Mouse (Mus musculus) forebrain, embryonic 13.5 days (tissue): ENCODE measurements around the gene Tal1. TPM values are rescaled to one million over a fixed set of nuclear protein-coding genes. Genes with fewer than 3 reads are reported as not detected.

Source experiments
- ATAC-seq: fragments of 200-750 bp; cut with Nextera tagmentation; 2 replicates; pipeline ENCODE4 v1.8.0; 2017
- H3K27ac ChIP-seq: fragments of 300-500 bp; sonication (generic); 2 replicates; pipeline ENCODE4 v1.5.1; 2015; ENCODE audit warnings: inconsistent platforms, mild to moderate bottlenecking, moderate library complexity
- H3K27me3 ChIP-seq: fragments of 300-500 bp; sonication (generic); 2 replicates; pipeline ENCODE4 v1.6.1; 2015; ENCODE audit warnings: mild to moderate bottlenecking, inconsistent platforms
- H3K36me3 ChIP-seq: fragments of 300-500 bp; sonication (generic); 2 replicates; pipeline ENCODE4 v1.6.1; 2015; ENCODE audit warnings: mild to moderate bottlenecking, inconsistent platforms; ENCODE audit not compliant: poor library complexity, severe bottlenecking
- H3K4me1 ChIP-seq: fragments of 300-500 bp; sonication (generic); 2 replicates; pipeline ENCODE4 v1.6.1; 2015; ENCODE audit warnings: inconsistent platforms
- H3K4me2 ChIP-seq: fragments of 300-500 bp; sonication (generic); 2 replicates; pipeline ENCODE4 v1.6.1; 2015; ENCODE audit warnings: inconsistent platforms, mild to moderate bottlenecking, moderate library complexity
- H3K4me3 ChIP-seq: fragments of 300-500 bp; sonication (generic); 2 replicates; pipeline ENCODE4 v1.5.1; 2015; ENCODE audit warnings: mild to moderate bottlenecking, inconsistent platforms
- H3K9ac ChIP-seq: fragments of 300-500 bp; sonication (generic); 2 replicates; pipeline ENCODE4 v1.6.1; 2015; ENCODE audit warnings: mild to moderate bottlenecking, inconsistent platforms
- H3K9me3 ChIP-seq: fragments of 300-500 bp; sonication (generic); replicated peaks from 2 replicates; pipeline ENCODE4 v1.6.1; 2016; ENCODE audit warnings: inconsistent platforms
- WGBS: fragments of 180-500 bp; shearing (Covaris S2); methylation state at CpG from one replicate; pipeline ENCODE4 v1.1.7; 2015; 5-methylcytosine and 5-hydroxymethylcytosine counted together
- polyA plus RNA-seq: library from polyadenylated mRNA; unstranded; fragments of >200 nt; fragmentation: Nextera tagmentation; extraction: Ambion mirVana; gene quantifications from 2 replicates; pipeline ENCODE4 v1.2.1, GENCODE M21; 2015

Tal1 gene
- 0.81 and 0.88 TPM in 2 replicates for polyA plus RNA-seq

DNA sequence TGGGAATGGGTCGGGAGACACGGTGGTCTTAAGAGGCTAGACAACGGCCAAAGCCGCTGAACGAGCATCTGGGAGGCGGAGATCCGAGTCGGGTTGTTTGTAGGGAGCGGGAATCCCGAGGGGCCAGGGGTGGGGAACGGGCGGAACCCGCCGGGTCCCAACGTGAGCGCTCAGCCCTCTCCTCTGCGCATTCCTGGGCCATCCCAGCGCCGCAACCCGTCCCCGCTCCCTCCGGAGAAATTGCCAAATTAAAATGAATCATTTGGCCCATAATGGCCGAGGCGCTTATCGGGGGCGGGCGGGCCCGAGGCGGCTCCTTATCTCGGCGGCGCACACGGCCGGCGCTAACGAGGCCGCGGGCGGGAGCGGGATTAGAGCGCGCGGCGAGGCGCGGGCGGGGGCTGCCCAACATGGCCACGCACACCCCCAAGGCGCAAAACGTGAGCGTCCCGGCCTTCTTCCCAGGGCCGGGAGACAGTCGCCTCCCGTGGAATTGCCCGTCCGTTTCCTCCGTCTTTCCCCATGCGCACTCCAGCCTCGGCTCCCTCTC lies at the start of gene Tal1:
Gene Tal1 (plus strand): TSS at position 56 of the 550 bp plus-strand sequence.
- Histone ChIP-seq H3K36me3 (no peaks in the 10 kb centered on the region), H3K27ac (no peak within 1 kb of the TSS), H3K27me3 (peaks cover 98% of the 10 kb centered on the region), H3K4me1 (peaks cover 20% of the 10 kb centered on the region), H3K4me2 (peak within 1 kb of the TSS; percentile 51), H3K9ac (peak within 1 kb of the TSS; percentile 30; the same call in 1 of the 2 replicates), H3K9me3 (no peaks in the 10 kb centered on the region), H3K4me3 (peak within 1 kb of the TSS; percentile 32)
- under 1% methylated on average over 52 of the region's 60 CpGs for WGBS
- ATAC-seq = peak; percentile 31; the same call in 1 of the 2 replicates

- Histone ChIP-seq H3K36me3 (peaks cover 55% of the 10 kb centered on the region), H3K4me3 (no peak overlapping the region), H3K27me3 (no peaks in the 10 kb centered on the region), H3K27ac (no peak overlapping the region), H3K9ac (no peak overlapping the region), H3K4me2 (no peak overlapping the region), H3K9me3 (no peaks in the 10 kb centered on the region), H3K4me1 (no peaks in the 10 kb centered on the region)
- ATAC-seq = no peak
- WGBS = 94% methylated on average over 3 of the region's 3 CpGs
Observed at GRCm38 (mm10) chr4:115014276-115014675, 42.0 kb upstream of the Tal1 start.

GRCm38 (mm10) chr4:115019997-115020396 lies 36.2 kb upstream of the Tal1 start:
- WGBS = 93% methylated on average over 3 of the region's 3 CpGs
- Histone ChIP-seq H3K9me3 (no peaks in the 10 kb centered on the region), H3K27ac (no peak overlapping the region), H3K4me2 (no peak overlapping the region), H3K4me3 (no peak overlapping the region), H3K36me3 (peaks cover 66% of the 10 kb centered on the region), H3K9ac (no peak overlapping the region), H3K27me3 (no peaks in the 10 kb centered on the region), H3K4me1 (no peaks in the 10 kb centered on the region)
- no peak for ATAC-seq

GRCm38 (mm10) chr4:115035043-115035442 lies 21.2 kb upstream of the Tal1 start:
- no peaks in the 10 kb centered on the region for H3K27me3 ChIP-seq
- H3K4me2 ChIP-seq = no peak overlapping the region
- 83% methylated on average over 6 of the region's 6 CpGs for WGBS
- no peak overlapping the region for H3K27ac ChIP-seq
- peaks cover 52% of the 10 kb centered on the region for H3K36me3 ChIP-seq
- no peak overlapping the region for H3K4me3 ChIP-seq
- H3K9ac ChIP-seq = no peak overlapping the region
- H3K4me1 ChIP-seq = no peaks in the 10 kb centered on the region
- H3K9me3 ChIP-seq = no peaks in the 10 kb centered on the region
- no peak for ATAC-seq

DNA sequence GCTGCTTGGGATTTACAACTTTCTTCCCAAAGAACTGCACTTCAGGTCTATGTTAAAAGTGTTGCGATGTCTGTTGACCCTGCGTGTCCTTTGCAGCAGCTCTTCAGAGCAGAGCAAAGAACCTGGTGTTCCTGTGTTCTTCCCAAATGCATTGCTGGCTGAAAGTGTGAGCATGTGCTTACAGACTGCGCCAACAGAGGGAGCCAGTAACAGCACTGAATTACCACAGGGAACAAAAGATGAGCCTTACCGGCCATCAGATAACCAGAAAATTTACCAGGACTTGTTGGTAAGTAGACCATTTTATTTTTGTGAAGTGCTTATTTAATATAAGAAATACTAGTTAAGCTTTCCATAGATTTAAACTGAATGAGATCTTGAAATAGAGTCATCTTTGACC lies 18.0 kb upstream of the Tal1 start:
- Histone ChIP-seq H3K27ac (no peak overlapping the region), H3K4me2 (no peak overlapping the region), H3K4me1 (no peaks in the 10 kb centered on the region), H3K27me3 (no peaks in the 10 kb centered on the region), H3K9me3 (no peaks in the 10 kb centered on the region), H3K36me3 (peaks cover 43% of the 10 kb centered on the region), H3K4me3 (no peak overlapping the region), H3K9ac (no peak overlapping the region)
- ATAC-seq = no peak
- 35% methylated on average over 4 of the region's 4 CpGs for WGBS

- WGBS = 84% methylated on average over 3 of the region's 3 CpGs
- Histone ChIP-seq H3K36me3 (peaks cover 27% of the 10 kb centered on the region), H3K27ac (no peak overlapping the region), H3K4me1 (no peaks in the 10 kb centered on the region), H3K4me2 (no peak overlapping the region), H3K9ac (no peak overlapping the region), H3K4me3 (no peak overlapping the region), H3K9me3 (no peaks in the 10 kb centered on the region), H3K27me3 (peaks cover 27% of the 10 kb centered on the region)
- no peak for ATAC-seq
Observed at GRCm38 (mm10) chr4:115045621-115046020, 10.6 kb upstream of the Tal1 start.

GRCm38 (mm10) chr4:115047750-115048149 lies 8.5 kb upstream of the Tal1 start:
- Histone ChIP-seq H3K27me3 (peaks cover 48% of the 10 kb centered on the region), H3K9ac (no peak overlapping the region), H3K4me1 (peaks cover 4% of the 10 kb centered on the region; the same call in 1 of the 2 replicates), H3K36me3 (peaks cover 10% of the 10 kb centered on the region; the same call in 1 of the 2 replicates), H3K4me2 (no peak overlapping the region), H3K4me3 (no peak overlapping the region), H3K27ac (no peak overlapping the region), H3K9me3 (no peaks in the 10 kb centered on the region)
- WGBS = 5% methylated on average over 5 of the region's 5 CpGs
- no peak for ATAC-seq

GRCm38 (mm10) chr4:115048190-115048589 lies 8.0 kb upstream of the Tal1 start:
- Histone ChIP-seq H3K9me3 (no peaks in the 10 kb centered on the region), H3K4me3 (no peak overlapping the region), H3K4me1 (peaks cover 4% of the 10 kb centered on the region; the same call in 1 of the 2 replicates), H3K4me2 (no peak overlapping the region), H3K27me3 (peaks cover 53% of the 10 kb centered on the region), H3K36me3 (peaks cover 10% of the 10 kb centered on the region; the same call in 1 of the 2 replicates), H3K27ac (no peak overlapping the region), H3K9ac (no peak overlapping the region)
- no peak for ATAC-seq
- WGBS = 75% methylated on average over 8 of the region's 8 CpGs

DNA sequence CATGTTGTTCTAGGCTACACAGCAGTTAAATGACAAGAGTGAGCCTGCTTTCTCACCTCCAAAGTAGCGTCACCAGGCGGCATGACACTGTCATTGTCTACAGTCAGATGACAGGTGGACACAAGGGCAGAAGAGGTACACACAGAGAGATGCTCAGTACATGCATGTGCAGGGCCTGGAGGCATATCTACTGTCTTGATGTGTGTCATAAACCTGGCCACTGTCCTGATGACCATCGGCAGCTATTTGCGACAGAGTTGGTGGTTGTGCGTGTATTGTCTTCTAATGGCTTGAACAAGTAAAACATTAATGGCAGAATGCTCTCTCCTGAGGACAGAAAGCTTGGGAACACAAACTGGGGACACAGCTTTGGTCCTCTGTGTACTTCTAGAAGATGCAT lies 5.0 kb upstream of the Tal1 start:
- no peak for ATAC-seq
- H3K36me3 ChIP-seq = no peaks in the 10 kb centered on the region
- H3K4me3 ChIP-seq = no peak overlapping the region
- 77% methylated on average over 5 of the region's 5 CpGs for WGBS
- no peaks in the 10 kb centered on the region for H3K9me3 ChIP-seq
- H3K27ac ChIP-seq = no peak overlapping the region
- no peak overlapping the region for H3K9ac ChIP-seq
- H3K27me3 ChIP-seq = peaks cover 82% of the 10 kb centered on the region
- H3K4me1 ChIP-seq = peaks cover 4% of the 10 kb centered on the region; the same call in 1 of the 2 replicates
- no peak overlapping the region for H3K4me2 ChIP-seq

GRCm38 (mm10) chr4:115052343-115053005 lies 3.8 kb upstream of the Tal1 start:
- WGBS = under 1% methylated on average over 36 of the region's 36 CpGs
- Histone ChIP-seq H3K9me3 (no peaks in the 10 kb centered on the region), H3K27ac (no peak overlapping the region), H3K36me3 (no peaks in the 10 kb centered on the region), H3K4me1 (peaks cover 16% of the 10 kb centered on the region), H3K9ac (0 out of 2 replicates have a peak overlapping the region, but pooled peaks have one; percentile 2), H3K4me3 (peak overlapping the region; percentile 22), H3K27me3 (peaks cover 94% of the 10 kb centered on the region), H3K4me2 (peak overlapping the region; percentile 45)
- ATAC-seq = peak; percentile 33; the same call in 1 of the 2 replicates

DNA sequence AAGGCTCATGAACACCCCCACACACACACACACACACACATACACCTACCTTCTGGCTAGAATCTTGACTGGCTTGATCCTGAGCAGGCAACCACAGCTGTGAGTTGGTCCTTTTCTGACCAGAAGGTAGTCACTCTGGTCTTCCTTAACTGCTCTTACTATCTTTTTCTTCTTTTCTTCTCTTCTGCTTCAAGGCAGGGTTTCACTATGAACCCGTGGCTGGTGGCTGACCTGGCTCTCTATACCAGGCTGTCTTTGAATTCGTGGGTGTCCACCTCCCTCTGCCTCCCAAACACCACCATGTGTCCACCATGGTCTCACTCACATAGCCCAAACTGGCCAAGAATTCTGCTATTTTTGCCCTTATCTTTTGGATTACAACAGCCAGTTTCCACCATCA lies 1.2 kb upstream of the Tal1 start:
- Histone ChIP-seq H3K9ac (no peak overlapping the region), H3K4me3 (no peak overlapping the region), H3K27me3 (peaks cover 98% of the 10 kb centered on the region), H3K4me2 (no peak overlapping the region), H3K4me1 (peaks cover 20% of the 10 kb centered on the region), H3K36me3 (no peaks in the 10 kb centered on the region), H3K9me3 (no peaks in the 10 kb centered on the region), H3K27ac (no peak overlapping the region)
- 8% methylated on average over 2 of the region's 2 CpGs for WGBS
- ATAC-seq = no peak

DNA sequence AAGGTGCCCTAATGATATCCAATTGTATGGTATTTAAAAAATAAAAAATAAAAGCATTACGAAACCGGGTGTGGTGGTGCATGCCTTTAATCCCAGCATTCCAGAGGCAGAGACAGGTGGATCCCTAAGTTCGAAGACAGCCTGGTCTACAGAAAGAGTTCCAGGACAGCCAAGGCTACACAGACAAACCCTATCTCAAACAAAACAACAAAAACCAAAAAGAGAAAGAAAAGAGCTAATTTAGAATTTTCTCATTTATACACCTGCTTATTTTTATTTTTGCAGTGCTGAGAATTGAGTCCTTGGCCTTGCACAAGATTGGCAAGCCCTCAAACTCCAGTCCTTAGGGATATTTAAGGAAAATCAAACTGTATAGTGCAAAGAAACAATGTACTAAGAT lies 535 bp upstream of the Tal1 start:
- no peak overlapping the region for H3K4me2 ChIP-seq
- H3K9ac ChIP-seq = no peak overlapping the region
- peaks cover 20% of the 10 kb centered on the region for H3K4me1 ChIP-seq
- 17% methylated on average over 3 of the region's 3 CpGs for WGBS
- H3K27ac ChIP-seq = no peak overlapping the region
- no peaks in the 10 kb centered on the region for H3K36me3 ChIP-seq
- H3K9me3 ChIP-seq = no peaks in the 10 kb centered on the region
- no peak overlapping the region for H3K4me3 ChIP-seq
- no peak for ATAC-seq
- H3K27me3 ChIP-seq = peaks cover 98% of the 10 kb centered on the region
